Mouse (Mus musculus) c-Kit-positive CD71-positive TER-119-negative erythroid progenitor cells, embryonic 14.5 days (primary cell): ENCODE data around the gene Dcxr.
"Not testable (repeated sequence)": the region's sequence is repeated elsewhere in the genome, so short reads cannot be mapped to it uniquely, and the experiment has no call there.

ENCODE experiments used
- DNase-seq: peaks from one replicate; pipeline ENCODE4 v3.0.0-alpha.2; 2013; ENCODE audit warnings: low read depth

Dcxr gene

GRCm38 (mm10) chr11:120707969-120708368 lies 19.1 kb downstream of the Dcxr start:
- DNase-seq = no peak

GRCm38 (mm10) chr11:120707225-120707624 lies 19.9 kb downstream of the Dcxr start:
- no peak for DNase-seq

- DNase-seq = no peak
These were observed 21.0 kb downstream of the Dcxr start for GRCm38 (mm10) chr11:120706120-120706519.

GRCm38 (mm10) chr11:120704486-120705325 lies 22.4 kb downstream of the Dcxr start:
- DNase-seq = no peak

- no peak for DNase-seq
These were observed 23.2 kb downstream of the Dcxr start for GRCm38 (mm10) chr11:120703696-120704454.

- no peak for DNase-seq
These were observed 29.3 kb downstream of the Dcxr start for GRCm38 (mm10) chr11:120697741-120698140.

- DNase-seq = no peak
These were observed 30.5 kb downstream of the Dcxr start for GRCm38 (mm10) chr11:120696568-120696967.

GRCm38 (mm10) chr11:120695641-120696040 lies 31.4 kb downstream of the Dcxr start:
- no peak for DNase-seq

- DNase-seq = no peak
These were observed 31.9 kb downstream of the Dcxr start for GRCm38 (mm10) chr11:120695184-120695583.

GRCm38 (mm10) chr11:120693461-120693860 lies 33.6 kb downstream of the Dcxr start:
- no peak for DNase-seq

- no peak for DNase-seq
These were observed 34.5 kb downstream of the Dcxr start for GRCm38 (mm10) chr11:120692471-120693011.

GRCm38 (mm10) chr11:120689365-120689764 lies 37.7 kb downstream of the Dcxr start:
- no peak for DNase-seq

- no peak for DNase-seq
These were observed 40.3 kb downstream of the Dcxr start for GRCm38 (mm10) chr11:120686650-120687272.

GRCm38 (mm10) chr11:120684660-120685059 lies 42.4 kb downstream of the Dcxr start:
- DNase-seq = no peak

- DNase-seq = no peak
These were observed 43.0 kb downstream of the Dcxr start for GRCm38 (mm10) chr11:120684086-120684485.

GRCm38 (mm10) chr11:120683536-120683935 lies 43.5 kb downstream of the Dcxr start:
- no peak for DNase-seq

- no peak for DNase-seq
These were observed 44.4 kb downstream of the Dcxr start for GRCm38 (mm10) chr11:120682683-120683082.

GRCm38 (mm10) chr11:120679909-120680308 lies 47.2 kb downstream of the Dcxr start:
- no peak for DNase-seq

- DNase-seq = no peak
These were observed 50.1 kb downstream of the Dcxr start for GRCm38 (mm10) chr11:120676951-120677350.

- DNase-seq = not testable (repeated sequence)
These were observed 51.2 kb downstream of the Dcxr start for GRCm38 (mm10) chr11:120675875-120676274.
